In the genomic region with DNA sequence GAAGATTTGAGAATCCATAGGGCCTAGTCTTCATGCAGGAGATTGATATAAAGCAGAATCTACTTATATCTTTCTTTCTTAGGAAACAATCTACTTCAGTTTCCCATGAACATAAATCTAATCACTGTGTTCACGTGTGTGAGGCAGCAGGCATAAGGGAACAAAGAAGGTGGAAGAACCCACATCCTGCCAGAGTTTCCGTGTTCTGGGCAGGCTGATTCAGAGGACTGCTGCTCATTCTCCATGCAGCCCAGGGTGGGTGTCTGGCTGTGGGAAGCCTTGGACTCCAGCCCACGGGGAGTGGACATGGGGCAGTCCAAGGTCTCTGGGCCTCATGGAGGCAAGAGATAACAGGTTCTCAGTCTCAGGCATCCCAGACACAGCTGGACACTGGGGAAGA, we compare ENCODE assay signal across 18 mouse cellular contexts.
A peak's percentile ranks its signal among the peaks of the same experiment; 100 is the strongest.
DNase-seq lines count a peak whose midpoint lies in the region; ATAC-seq and TF ChIP-seq lines count a peak whose summit lies in the region.
"Had no signal": no experiment of that assay in that cellular context is flagged by ENCODE, and none has a peak within 500 bp of the region (broad histone marks: within the 10 kb centered on the region; RNA-seq: fewer than 3 reads in every experiment).

No protein-coding gene starts in this region.

- no peak for TF ChIP-seq EP300 in liver, postnatal 0 days (IDR thresholded peaks at IDR 0.05; ENCODE audit: low read depth)

- H3K4me3 ChIP-seq in heart, embryonic 16.5 days (ENCODE audit: low read length): no peak overlapping the region
- no peak overlapping the region for H3K4me3 ChIP-seq in liver, postnatal 0 days (ENCODE audit: low read depth, low read length)
- no peak overlapping the region for H3K4me3 ChIP-seq in hindbrain, embryonic 16.5 days (ENCODE audit: low read length)
- H3K4me3 ChIP-seq: forebrain, embryonic 10.5 days; gastrocnemius, adult 2 months; intestine, embryonic 15.5 days; limb, embryonic 10.5 days; lung, embryonic 15.5 days; midbrain, embryonic 15.5 days had no signal

- H3K27ac ChIP-seq in heart, embryonic 16.5 days (ENCODE audit: low read length): no peak overlapping the region
- no peak overlapping the region for H3K27ac ChIP-seq in liver, postnatal 0 days (ENCODE audit: low read depth)
- no peak overlapping the region for H3K27ac ChIP-seq in hindbrain, embryonic 16.5 days (ENCODE audit: low read depth, low read length)
- H3K27ac ChIP-seq: forebrain, embryonic 10.5 days; gastrocnemius, adult 2 months; intestine, embryonic 15.5 days; limb, embryonic 10.5 days; lung, embryonic 15.5 days; midbrain, embryonic 15.5 days had no signal

- H3K36me3 ChIP-seq in heart, embryonic 16.5 days (ENCODE audit: control insufficient read depth, insufficient read depth): no peaks in the 10 kb centered on the region
- no peaks in the 10 kb centered on the region for H3K36me3 ChIP-seq in liver, postnatal 0 days (replicated peaks; ENCODE audit: insufficient read depth, low read length)
- no peaks in the 10 kb centered on the region for H3K36me3 ChIP-seq in hindbrain, embryonic 16.5 days (ENCODE audit: control insufficient read depth, insufficient read depth, low read length)
- H3K36me3 ChIP-seq: forebrain, embryonic 10.5 days; intestine, embryonic 15.5 days; limb, embryonic 10.5 days; lung, embryonic 15.5 days; midbrain, embryonic 15.5 days had no signal

- H3K4me2 ChIP-seq in heart, embryonic 16.5 days (ENCODE audit: low read depth, low read length): no peak overlapping the region
- no peak overlapping the region for H3K4me2 ChIP-seq in liver, postnatal 0 days (ENCODE audit: low read depth, low read length)
- H3K4me2 ChIP-seq in hindbrain, embryonic 16.5 days (ENCODE audit: low read length): no peak overlapping the region
- H3K4me2 ChIP-seq: intestine, embryonic 15.5 days; liver, embryonic 11.5 days; lung, embryonic 15.5 days; midbrain, embryonic 15.5 days had no signal

- no peak for DNase-seq in heart, adult 11 months
- peak; percentile 27 for DNase-seq in thymus, postnatal 0 days (ENCODE audit: low spot score)
- no peak for DNase-seq in thymus, adult 18-20 months
- DNase-seq in thymus, postnatal 4 days: peak; percentile 15
- DNase-seq in liver, postnatal 0 days: no peak
- DNase-seq: cerebellum, adult 8-10 months; gastrocnemius, adult 2 months; heart, adult 18-20 months; right cerebral cortex, postnatal 4 days had no signal

- peaks cover 5% of the 10 kb centered on the region; the same call in 1 of the 2 replicates for H3K4me1 ChIP-seq in heart, embryonic 16.5 days (ENCODE audit: control insufficient read depth, insufficient read depth, low read length)
- H3K4me1 ChIP-seq in liver, postnatal 0 days (ENCODE audit: insufficient read depth): no peaks in the 10 kb centered on the region
- H3K4me1 ChIP-seq in hindbrain, embryonic 16.5 days (ENCODE audit: control insufficient read depth, insufficient read depth, low read depth, low read length): no peaks in the 10 kb centered on the region
- H3K4me1 ChIP-seq: forebrain, embryonic 10.5 days; intestine, embryonic 15.5 days; limb, embryonic 10.5 days; lung, embryonic 15.5 days; midbrain, embryonic 15.5 days had no signal

- no peak for TF ChIP-seq CTCF in liver, postnatal 0 days (IDR thresholded peaks at IDR 0.05; ENCODE audit: low read depth)

- no peak overlapping the region for H3K9ac ChIP-seq in heart, embryonic 16.5 days (ENCODE audit: low read length)
- no peak overlapping the region for H3K9ac ChIP-seq in liver, postnatal 0 days (replicated peaks)
- no peak overlapping the region for H3K9ac ChIP-seq in hindbrain, embryonic 16.5 days (ENCODE audit: low read depth, low read length)
- H3K9ac ChIP-seq: intestine, embryonic 15.5 days; lung, embryonic 15.5 days; midbrain, embryonic 15.5 days had no signal

- WGBS in heart, embryonic 16.5 days: 45% methylated on average over 3 of the region's 3 CpGs
- 39% methylated on average over 3 of the region's 3 CpGs for WGBS in liver, postnatal 0 days (ENCODE audit: insufficient replicate concordance)
- WGBS in hindbrain, embryonic 16.5 days: 73% methylated on average over 3 of the region's 3 CpGs

- no peaks in the 10 kb centered on the region for H3K9me3 ChIP-seq in heart, embryonic 16.5 days (replicated peaks; ENCODE audit: control insufficient read depth, low read length)
- H3K9me3 ChIP-seq in liver, postnatal 0 days (ENCODE audit: low read length): no peaks in the 10 kb centered on the region
- no peaks in the 10 kb centered on the region for H3K9me3 ChIP-seq in hindbrain, embryonic 16.5 days (ENCODE audit: control insufficient read depth, low read length)
- H3K9me3 ChIP-seq: forebrain, embryonic 10.5 days; intestine, embryonic 15.5 days; limb, embryonic 10.5 days; lung, embryonic 15.5 days; midbrain, embryonic 15.5 days had no signal

- ATAC-seq in heart, embryonic 16.5 days (replicated peaks; ENCODE audit: extremely low read depth, insufficient read depth, low FRiP score): peak; percentile 72
- ATAC-seq in hematopoietic stem cell, adult 5-6 weeks (replicated peaks in 1 of 2; ENCODE audit: insufficient read depth in 1 of 2, low FRiP score in 2 of 2, low TSS enrichment in 1 of 2, low read depth in 1 of 2, poor library complexity in 2 of 2, severe bottlenecking in 2 of 2): peak; percentile 99 to 100
- no peak for ATAC-seq in liver, postnatal 0 days
- no peak for ATAC-seq in hindbrain, embryonic 16.5 days
- ATAC-seq: intestine, embryonic 15.5 days; midbrain, embryonic 15.5 days had no signal

- H3K27me3 ChIP-seq in heart, embryonic 16.5 days (ENCODE audit: control insufficient read depth, insufficient read depth, low read length): no peaks in the 10 kb centered on the region
- no peaks in the 10 kb centered on the region for H3K27me3 ChIP-seq in liver, postnatal 0 days (ENCODE audit: insufficient read depth, low read length)
- no peaks in the 10 kb centered on the region for H3K27me3 ChIP-seq in hindbrain, embryonic 16.5 days (replicated peaks; ENCODE audit: control insufficient read depth, insufficient read depth, low read length)
- H3K27me3 ChIP-seq: intestine, embryonic 15.5 days; lung, embryonic 15.5 days; midbrain, embryonic 15.5 days had no signal

Comparison
In these comparisons a context has a peak if more than half of its experiments do, and no peak if none do; other contexts are left out.
1. DNase-seq: peak in thymus, postnatal 0 days (single experiment) and thymus, postnatal 4 days (single experiment); none in heart, adult 11 months (single experiment), thymus, adult 18-20 months (0 of 2) and liver, postnatal 0 days (single experiment).
2. ATAC-seq: peak in heart, embryonic 16.5 days (single experiment) and hematopoietic stem cell, adult 5-6 weeks (2 of 2); none in liver, postnatal 0 days (single experiment) and hindbrain, embryonic 16.5 days (single experiment).